Mouse (Mus musculus): ENCODE results near the gene Farp1. TPM values are rescaled to one million over a fixed set of nuclear protein-coding genes. Genes with fewer than 3 reads are reported as not detected.

Farp1 gene
- total and polyA plus RNA-seq, 2 experiments, result 4.2 to 8.6 TPM

- H3K27me3 ChIP-seq (ENCODE audit: control insufficient read depth, insufficient read depth, low read length), result no peaks in the 10 kb centered on the region
- TF ChIP-seq POLR2A (IDR thresholded peaks at IDR 0.05; ENCODE audit: extremely low read depth, insufficient read depth, low read length), result no peak
- TF ChIP-seq CTCF (IDR thresholded peaks at IDR 0.05; ENCODE audit: low read depth, low read length), result no peak
- no peak overlapping the region for H3K9ac ChIP-seq (ENCODE audit: low read depth, low read length)
- 85% methylated on average over 2 of the region's 2 CpGs for WGBS
- no peak overlapping the region for H3K4me3 ChIP-seq (ENCODE audit: insufficient read depth, low read depth, low read length)
- no peaks in the 10 kb centered on the region for H3K79me2 ChIP-seq (ENCODE audit: control insufficient read depth, insufficient read depth, low read length)
- no peak for DNase-seq (ENCODE audit: extremely low read depth, low read depth, low spot score)
- H3K4me1 ChIP-seq (ENCODE audit: control insufficient read depth, insufficient read depth, low read length), result no peaks in the 10 kb centered on the region
- no peak overlapping the region for H3K27ac ChIP-seq (replicated peaks; ENCODE audit: insufficient read depth, low read depth, low read length)
- H3K36me3 ChIP-seq (ENCODE audit: control insufficient read depth, insufficient read depth, low read length), result peaks cover 2% of the 10 kb centered on the region; the same call in 1 of the 2 replicates
These were observed 228.9 kb downstream of the Farp1 start for GRCm38 (mm10) chr14:121263912-121264311.

- H3K9ac ChIP-seq (ENCODE audit: low read depth, low read length), result no peak overlapping the region
- no peaks in the 10 kb centered on the region for H3K79me2 ChIP-seq (ENCODE audit: control insufficient read depth, insufficient read depth, low read length)
- H3K27ac ChIP-seq (replicated peaks; ENCODE audit: insufficient read depth, low read depth, low read length), result no peak overlapping the region
- H3K36me3 ChIP-seq (ENCODE audit: control insufficient read depth, insufficient read depth, low read length), result peaks cover 2% of the 10 kb centered on the region; the same call in 1 of the 2 replicates
- no peaks in the 10 kb centered on the region for H3K27me3 ChIP-seq (ENCODE audit: control insufficient read depth, insufficient read depth, low read length)
- no peaks in the 10 kb centered on the region for H3K4me1 ChIP-seq (ENCODE audit: control insufficient read depth, insufficient read depth, low read length)
- no peak overlapping the region for H3K4me3 ChIP-seq (ENCODE audit: insufficient read depth, low read depth, low read length)
- peak; percentile 26 for DNase-seq (ENCODE audit: extremely low read depth, low read depth, low spot score)
- 67% methylated on average over 6 of the region's 6 CpGs for WGBS
- TF ChIP-seq CTCF (IDR thresholded peaks at IDR 0.05; ENCODE audit: low read depth, low read length) (no peak), POLR2A (IDR thresholded peaks at IDR 0.05; ENCODE audit: extremely low read depth, insufficient read depth, low read length) (no peak)
These were observed 229.5 kb downstream of the Farp1 start for GRCm38 (mm10) chr14:121264453-121264852.

- Histone ChIP-seq H3K36me3 (ENCODE audit: control insufficient read depth, insufficient read depth, low read length) (peaks cover 2% of the 10 kb centered on the region; the same call in 1 of the 2 replicates), H3K27me3 (ENCODE audit: control insufficient read depth, insufficient read depth, low read length) (no peaks in the 10 kb centered on the region), H3K79me2 (ENCODE audit: control insufficient read depth, insufficient read depth, low read length) (no peaks in the 10 kb centered on the region), H3K4me3 (ENCODE audit: insufficient read depth, low read depth, low read length) (no peak overlapping the region), H3K9ac (ENCODE audit: low read depth, low read length) (no peak overlapping the region), H3K4me1 (ENCODE audit: control insufficient read depth, insufficient read depth, low read length) (no peaks in the 10 kb centered on the region), H3K27ac (replicated peaks; ENCODE audit: insufficient read depth, low read depth, low read length) (no peak overlapping the region)
- no peak for TF ChIP-seq POLR2A (IDR thresholded peaks at IDR 0.05; ENCODE audit: extremely low read depth, insufficient read depth, low read length)
- no peak for DNase-seq (ENCODE audit: extremely low read depth, low read depth, low spot score)
- 93% methylated on average over 8 of the region's 8 CpGs for WGBS
These were observed 232.8 kb downstream of the Farp1 start for GRCm38 (mm10) chr14:121267801-121268200.

GRCm38 (mm10) chr14:121270490-121270889 lies 235.5 kb downstream of the Farp1 start:
- WGBS, result 89% methylated on average over 6 of the region's 6 CpGs
- H3K27ac ChIP-seq (replicated peaks; ENCODE audit: insufficient read depth, low read depth, low read length), result no peak overlapping the region
- no peak overlapping the region for H3K9ac ChIP-seq (ENCODE audit: low read depth, low read length)
- H3K27me3 ChIP-seq (ENCODE audit: control insufficient read depth, insufficient read depth, low read length), result no peaks in the 10 kb centered on the region
- no peak overlapping the region for H3K4me3 ChIP-seq (ENCODE audit: insufficient read depth, low read depth, low read length)
- no peak for TF ChIP-seq CTCF (IDR thresholded peaks at IDR 0.05; ENCODE audit: low read depth, low read length)
- no peak for TF ChIP-seq POLR2A (IDR thresholded peaks at IDR 0.05; ENCODE audit: extremely low read depth, insufficient read depth, low read length)
- no peak for DNase-seq (ENCODE audit: extremely low read depth, low read depth, low spot score)
- H3K4me1 ChIP-seq (ENCODE audit: control insufficient read depth, insufficient read depth, low read length), result no peaks in the 10 kb centered on the region
- peaks cover 2% of the 10 kb centered on the region; the same call in 1 of the 2 replicates for H3K36me3 ChIP-seq (ENCODE audit: control insufficient read depth, insufficient read depth, low read length)
- H3K79me2 ChIP-seq (ENCODE audit: control insufficient read depth, insufficient read depth, low read length), result no peaks in the 10 kb centered on the region

GRCm38 (mm10) chr14:121274985-121275384 lies 240.0 kb downstream of the Farp1 start:
- no peaks in the 10 kb centered on the region for H3K79me2 ChIP-seq (ENCODE audit: control insufficient read depth, insufficient read depth, low read length)
- H3K27me3 ChIP-seq (ENCODE audit: control insufficient read depth, insufficient read depth, low read length), result no peaks in the 10 kb centered on the region
- no peak overlapping the region for H3K27ac ChIP-seq (replicated peaks; ENCODE audit: insufficient read depth, low read depth, low read length)
- no peak overlapping the region for H3K4me3 ChIP-seq (ENCODE audit: insufficient read depth, low read depth, low read length)
- H3K9ac ChIP-seq (ENCODE audit: low read depth, low read length), result no peak overlapping the region
- peaks cover 2% of the 10 kb centered on the region; the same call in 1 of the 2 replicates for H3K36me3 ChIP-seq (ENCODE audit: control insufficient read depth, insufficient read depth, low read length)
- TF ChIP-seq POLR2A (IDR thresholded peaks at IDR 0.05; ENCODE audit: extremely low read depth, insufficient read depth, low read length) (no peak), CTCF (IDR thresholded peaks at IDR 0.05; ENCODE audit: low read depth, low read length) (no peak)
- 93% methylated on average over 12 of the region's 12 CpGs for WGBS
- H3K4me1 ChIP-seq (ENCODE audit: control insufficient read depth, insufficient read depth, low read length), result no peaks in the 10 kb centered on the region
- no peak for DNase-seq (ENCODE audit: extremely low read depth, low read depth, low spot score)

DNA sequence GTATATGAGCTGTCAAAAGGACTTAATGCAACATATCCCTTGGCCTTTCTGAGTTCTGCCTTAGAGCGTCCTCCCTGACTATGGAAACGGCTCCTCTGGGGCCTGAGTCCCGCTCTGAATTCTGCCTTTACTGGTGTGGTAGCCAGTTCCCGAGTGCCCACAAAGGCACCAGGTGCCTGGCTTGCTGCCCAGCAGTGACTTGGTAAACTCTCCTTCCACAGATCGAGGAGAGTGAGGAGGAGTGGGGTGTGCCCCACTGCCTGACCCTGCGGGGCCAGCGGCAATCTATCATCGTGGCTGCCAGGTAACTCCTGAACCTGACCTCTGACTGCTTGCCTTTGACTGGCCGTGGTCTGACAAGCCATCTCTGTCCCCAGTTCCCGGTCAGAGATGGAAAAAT lies 241.0 kb downstream of the Farp1 start:
- peaks cover 5% of the 10 kb centered on the region; the same call in 1 of the 2 replicates for H3K36me3 ChIP-seq (ENCODE audit: control insufficient read depth, insufficient read depth, low read length)
- H3K27ac ChIP-seq (replicated peaks; ENCODE audit: insufficient read depth, low read depth, low read length), result no peak overlapping the region
- WGBS, result 60% methylated on average over 10 of the region's 10 CpGs

More for the DNA sequence above, 241.0 kb downstream of the Farp1 start:
- no peak for DNase-seq (ENCODE audit: extremely low read depth, low read depth, low spot score)
- no peaks in the 10 kb centered on the region for H3K27me3 ChIP-seq (ENCODE audit: control insufficient read depth, insufficient read depth, low read length)
- H3K4me3 ChIP-seq (ENCODE audit: insufficient read depth, low read depth, low read length), result no peak overlapping the region
- H3K9ac ChIP-seq (ENCODE audit: low read depth, low read length), result no peak overlapping the region
- H3K4me1 ChIP-seq (ENCODE audit: control insufficient read depth, insufficient read depth, low read length), result no peaks in the 10 kb centered on the region
- H3K79me2 ChIP-seq (ENCODE audit: control insufficient read depth, insufficient read depth, low read length), result no peaks in the 10 kb centered on the region
- TF ChIP-seq CTCF (IDR thresholded peaks at IDR 0.05; ENCODE audit: low read depth, low read length) (no peak), POLR2A (IDR thresholded peaks at IDR 0.05; ENCODE audit: extremely low read depth, insufficient read depth, low read length) (no peak)
